Mouse (Mus musculus) T-cell, adult 66 days (primary cell): ENCODE data around the gene C1qtnf7. TPM values are rescaled to one million over a fixed set of nuclear protein-coding genes. Genes with fewer than 3 reads are reported as not detected.

Source experiments
- total RNA-seq, 2 experiments: library from RNA; stranded (reverse); gene quantifications; 3 replicates in 1 of 2; 4 replicates in 1 of 2; pipeline ENCODE4 v1.2.4; 2023

The C1qtnf7 gene
- not detected for total RNA-seq

DNA sequence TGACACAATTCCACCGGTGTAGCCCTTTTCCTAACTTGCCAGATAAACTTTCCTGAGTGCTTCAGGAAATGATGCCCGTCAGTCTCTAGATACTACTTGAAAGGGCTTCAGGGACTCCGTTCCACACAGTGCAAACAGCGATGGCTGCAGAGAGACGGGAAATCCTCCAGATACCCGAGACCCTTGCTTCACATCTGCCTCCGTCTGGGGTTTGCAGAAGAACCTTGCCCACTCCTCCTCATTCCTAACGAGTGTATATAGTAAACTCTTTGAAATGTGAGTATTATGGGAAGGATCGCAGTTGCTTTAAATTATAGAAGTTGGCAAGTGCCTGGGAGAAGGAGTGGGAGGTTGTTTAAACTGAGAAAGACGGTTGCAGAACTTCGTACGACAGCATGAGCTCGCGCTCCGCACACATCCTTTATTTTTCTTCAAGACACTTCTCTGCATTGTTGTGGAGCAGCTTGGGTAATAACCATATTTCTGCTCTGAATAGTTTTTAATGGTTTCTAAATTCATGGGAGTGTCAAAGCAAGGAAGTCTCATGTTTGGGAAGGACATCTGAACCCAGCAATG, at the start of gene C1qtnf7:
C1qtnf7 (plus strand) TSS at position 138 of the 576 bp plus-strand sequence.

DNA sequence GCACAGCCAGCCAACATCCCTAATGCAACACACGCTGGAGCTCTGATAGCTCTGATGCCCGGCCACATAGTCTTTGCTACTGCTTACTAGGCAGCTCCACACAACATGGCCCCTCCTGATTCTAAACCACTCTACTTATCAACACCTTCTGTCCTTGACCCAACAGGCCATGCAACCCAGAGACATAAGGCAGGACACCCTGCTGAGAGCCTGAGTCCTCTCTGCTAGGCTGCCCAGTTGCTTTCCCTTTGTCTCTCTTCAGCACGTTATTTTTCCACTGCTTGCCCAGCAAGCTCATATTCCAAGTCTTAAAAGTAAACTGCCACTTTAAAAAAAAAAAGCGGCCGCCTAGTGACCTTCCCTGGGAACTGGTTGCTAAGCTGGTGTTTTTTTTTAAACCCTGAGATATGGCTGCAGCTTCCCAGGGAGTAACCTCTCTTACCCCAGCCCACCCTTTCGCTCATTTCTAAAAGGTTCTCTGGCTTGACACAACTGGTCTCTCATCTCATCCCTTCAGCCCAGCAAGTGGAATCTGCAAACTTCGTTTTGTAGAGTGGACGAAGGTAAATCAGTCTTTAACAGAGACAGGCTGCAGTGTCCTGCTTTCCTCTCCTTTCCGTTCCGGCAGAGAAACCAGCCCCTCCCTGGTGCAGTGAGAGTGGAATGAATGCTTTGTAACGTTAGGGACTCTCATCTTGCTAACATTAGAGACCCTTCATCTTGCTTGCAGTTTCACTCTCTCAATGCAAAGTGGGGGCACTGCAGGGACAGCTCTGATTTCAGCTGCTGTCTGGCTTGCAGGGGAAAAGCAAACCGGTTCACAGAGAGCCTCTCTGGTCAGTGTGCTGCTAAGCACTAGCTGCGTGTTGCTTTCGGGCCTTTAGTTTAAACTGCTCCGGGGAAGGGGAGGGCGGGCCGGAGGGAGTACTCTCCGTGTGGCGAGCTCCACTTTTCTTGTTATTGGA, 146.9 kb downstream of the C1qtnf7 start, which contains the start of gene Cc2d2a:
Cc2d2a (plus strand) TSS at position 350 of the 965 bp plus-strand sequence.

Other genes starting within 250 kb of the C1qtnf7 start
- gene Cc2d2a, start 146.8 kb downstream of the C1qtnf7 start, total RNA-seq: under 1 TPM in 1 of 2 experiments, not detected in 1; 0.44 TPM